Mouse (Mus musculus) adrenal gland, postnatal 10 days (tissue): ENCODE measurements around the gene Pecr. TPM values are rescaled to one million over a fixed set of nuclear protein-coding genes. Genes with fewer than 3 reads are reported as not detected.
"Not testable (repeated sequence)": the region's sequence is repeated elsewhere in the genome, so short reads cannot be mapped to it uniquely, and the experiment has no call there.

Source experiments
- DNase-seq: peaks from one replicate; pipeline ENCODE4 v3.0.0; 2021; ENCODE audit warnings: mixed read lengths
- total RNA-seq, 2 experiments: library from RNA; stranded (reverse); gene quantifications; 2 replicates each; pipeline ENCODE4 v1.2.3; 2021

Pecr gene
- total RNA-seq, 2 experiments from 2014 or later, result 43.4 to 47.0 TPM

DNA sequence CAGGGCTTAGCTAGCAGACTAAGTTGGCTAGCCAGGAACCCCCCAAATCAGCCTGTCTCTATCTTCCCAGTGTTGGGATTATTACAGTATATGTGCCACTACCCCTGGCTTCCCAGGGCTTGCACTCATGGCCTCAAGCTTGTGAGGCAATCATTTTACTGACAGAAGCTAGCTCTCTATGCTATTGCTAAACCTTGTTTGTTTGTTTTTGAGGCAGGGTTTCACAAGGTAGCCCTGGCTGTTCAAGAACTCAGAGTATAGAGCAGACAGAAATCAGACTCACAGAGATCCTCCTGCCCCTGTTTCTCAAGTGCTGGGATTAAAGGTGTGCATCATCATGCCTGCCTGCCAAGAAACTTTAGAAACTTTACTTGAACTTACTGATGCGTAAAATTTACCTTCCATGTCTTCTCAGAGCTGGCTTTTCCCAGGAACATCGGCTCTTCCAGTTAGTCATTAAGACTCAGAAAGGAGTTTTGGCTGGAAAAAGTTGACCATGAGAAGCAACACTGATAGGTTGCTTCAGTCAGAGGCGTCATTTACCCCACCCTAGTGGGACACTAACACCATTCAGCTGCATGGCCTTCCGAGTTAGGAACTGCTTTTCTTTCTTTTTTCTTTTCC lies 4.5 kb upstream of the Pecr start:
- no peak for DNase-seq

DNA sequence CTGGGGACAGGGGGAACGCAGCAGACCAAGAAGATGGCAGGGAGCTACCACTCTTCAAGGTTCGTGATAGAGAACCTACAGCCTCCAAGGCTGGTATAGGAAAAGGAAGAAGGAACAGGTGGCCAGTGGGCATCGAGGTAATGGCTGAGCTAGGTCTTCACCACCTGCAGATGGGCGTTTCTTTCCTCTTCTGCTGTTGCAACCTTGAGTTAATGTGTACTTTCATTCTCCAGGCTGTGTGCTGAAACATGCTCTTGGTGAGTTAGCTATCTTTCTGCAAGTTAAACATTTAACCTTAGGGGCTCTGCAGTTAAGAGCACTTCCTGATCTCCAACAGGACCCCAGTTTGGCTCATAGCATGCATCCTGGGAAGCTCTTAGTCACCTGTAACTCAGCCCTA lies 3.8 kb upstream of the Pecr start:
- DNase-seq, result no peak

DNA sequence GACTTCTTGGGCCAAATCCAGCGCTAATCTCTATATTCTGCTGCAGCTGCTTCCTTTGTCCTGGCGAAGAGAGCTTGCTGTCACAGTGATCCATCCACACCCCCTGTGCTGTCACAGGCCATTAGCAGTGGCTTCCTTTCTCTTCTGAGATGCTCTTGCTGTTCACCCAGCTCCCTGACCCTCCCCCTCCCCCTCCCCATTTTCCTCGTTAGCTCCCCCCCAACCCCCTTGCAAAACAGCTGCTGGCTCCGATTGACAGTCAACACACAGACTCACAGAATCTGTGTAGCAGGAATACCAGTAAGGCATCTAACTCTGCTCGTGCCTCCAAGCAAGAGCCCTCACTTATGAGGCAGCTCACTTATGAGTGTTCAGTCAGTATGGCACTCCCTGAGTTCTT lies 2.8 kb upstream of the Pecr start:
- DNase-seq, result no peak

DNA sequence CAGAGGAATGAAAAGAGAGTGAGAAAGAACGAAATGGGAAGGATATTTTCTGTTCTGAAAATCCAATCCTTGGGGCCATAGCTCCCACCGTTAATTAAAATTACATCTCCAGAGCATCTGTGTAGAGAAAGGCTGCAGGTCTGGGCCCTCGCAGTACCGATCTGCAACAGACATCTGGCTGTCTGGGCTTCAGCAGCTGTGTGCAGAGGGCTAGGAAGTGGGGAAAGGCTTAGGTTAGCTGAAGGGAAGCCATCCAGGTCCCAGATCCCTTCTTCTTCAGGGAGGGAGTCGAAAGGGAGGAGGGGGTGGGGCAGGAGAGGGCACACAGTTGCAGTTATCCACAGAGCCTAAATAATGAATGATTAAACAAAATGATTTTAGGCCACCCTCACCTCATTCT lies 425 bp upstream of the Pecr start:
- no peak for DNase-seq

DNA sequence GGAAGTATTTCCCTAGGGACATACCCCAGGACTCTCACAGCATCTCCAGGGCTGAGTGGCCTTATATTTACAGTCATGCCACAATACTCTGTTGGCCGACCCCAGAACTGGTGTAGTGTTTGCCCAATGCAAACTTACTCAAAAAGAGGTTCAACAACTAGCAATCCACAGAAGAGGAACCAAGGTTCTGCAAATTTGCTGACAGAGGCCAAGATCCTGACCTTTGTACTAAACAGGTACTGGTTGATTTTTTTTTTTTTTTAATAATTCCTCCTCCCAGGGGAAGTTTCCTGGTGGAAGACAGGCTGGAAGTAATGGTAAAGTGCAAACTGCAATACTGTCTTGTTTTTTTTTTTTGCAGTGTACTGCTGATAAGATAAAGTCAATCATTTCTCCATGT lies 1.5 kb downstream of the Pecr start:
- DNase-seq, result no peak

DNA sequence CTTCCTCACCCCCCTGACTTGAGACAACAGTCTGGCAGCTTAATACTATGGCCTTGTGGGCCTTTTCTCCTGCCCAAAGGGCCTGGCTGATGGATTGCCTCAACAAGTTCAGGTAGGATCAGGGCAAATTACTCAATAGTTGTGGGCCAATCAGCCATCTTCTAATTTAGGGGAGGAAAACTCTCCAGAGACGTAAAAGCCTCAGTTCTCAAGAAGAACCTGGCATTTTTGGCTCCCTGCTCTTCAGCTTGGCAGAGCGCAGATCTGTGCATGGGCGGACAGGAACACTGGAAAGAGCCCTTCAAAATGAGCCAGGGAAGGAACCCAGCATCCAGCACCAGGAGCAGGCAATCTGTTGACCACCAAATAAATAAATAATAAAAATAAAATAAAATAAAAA lies 6.0 kb downstream of the Pecr start:
- peak; percentile 52 for DNase-seq

GRCm38 (mm10) chr1:72263099-72263498 lies 21.0 kb downstream of the Pecr start:
- DNase-seq, result no peak

DNA sequence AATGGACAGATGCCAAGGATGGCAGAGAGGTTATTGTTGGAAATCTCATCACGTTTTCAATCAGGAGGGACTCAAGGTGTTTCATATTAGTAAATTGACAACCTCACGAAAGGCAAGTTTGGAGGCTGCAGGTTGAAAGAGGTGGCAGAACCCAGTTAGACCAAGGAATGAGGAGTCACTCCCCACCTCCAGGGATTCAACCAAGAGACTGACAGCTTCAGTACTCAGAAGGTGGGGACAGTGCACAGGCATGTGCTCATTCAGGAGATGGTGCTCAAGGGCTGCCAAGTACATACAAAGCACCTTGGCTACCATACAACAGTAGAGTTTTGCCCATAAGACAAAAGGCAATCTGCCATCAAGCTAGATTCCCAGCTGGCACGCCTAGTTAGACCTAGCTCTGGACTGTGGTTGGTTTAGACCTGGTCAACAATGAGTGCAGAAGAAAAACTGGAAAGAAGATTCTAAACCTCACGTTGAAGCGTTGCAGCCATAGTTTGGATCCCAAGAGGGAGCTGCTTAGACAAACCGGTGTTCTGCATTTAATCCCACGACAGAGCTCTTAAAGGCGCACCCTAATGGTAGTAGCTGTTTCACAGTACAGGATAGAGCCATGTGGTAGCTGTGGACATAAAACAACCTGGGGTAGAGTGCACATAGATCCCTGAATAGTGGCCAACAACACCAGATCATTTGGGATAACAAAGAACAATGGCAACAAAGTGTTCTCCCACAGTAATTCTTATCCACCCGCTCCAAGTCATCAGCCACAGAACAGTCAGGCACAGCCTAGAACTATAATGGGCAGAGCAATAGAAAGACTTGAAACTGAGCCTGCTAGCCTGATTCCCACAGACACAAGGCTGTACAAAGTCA lies 27.5 kb downstream of the Pecr start:
- no peak for DNase-seq

- no peak for DNase-seq
Observed at GRCm38 (mm10) chr1:72255854-72256175, 28.3 kb downstream of the Pecr start.

DNA sequence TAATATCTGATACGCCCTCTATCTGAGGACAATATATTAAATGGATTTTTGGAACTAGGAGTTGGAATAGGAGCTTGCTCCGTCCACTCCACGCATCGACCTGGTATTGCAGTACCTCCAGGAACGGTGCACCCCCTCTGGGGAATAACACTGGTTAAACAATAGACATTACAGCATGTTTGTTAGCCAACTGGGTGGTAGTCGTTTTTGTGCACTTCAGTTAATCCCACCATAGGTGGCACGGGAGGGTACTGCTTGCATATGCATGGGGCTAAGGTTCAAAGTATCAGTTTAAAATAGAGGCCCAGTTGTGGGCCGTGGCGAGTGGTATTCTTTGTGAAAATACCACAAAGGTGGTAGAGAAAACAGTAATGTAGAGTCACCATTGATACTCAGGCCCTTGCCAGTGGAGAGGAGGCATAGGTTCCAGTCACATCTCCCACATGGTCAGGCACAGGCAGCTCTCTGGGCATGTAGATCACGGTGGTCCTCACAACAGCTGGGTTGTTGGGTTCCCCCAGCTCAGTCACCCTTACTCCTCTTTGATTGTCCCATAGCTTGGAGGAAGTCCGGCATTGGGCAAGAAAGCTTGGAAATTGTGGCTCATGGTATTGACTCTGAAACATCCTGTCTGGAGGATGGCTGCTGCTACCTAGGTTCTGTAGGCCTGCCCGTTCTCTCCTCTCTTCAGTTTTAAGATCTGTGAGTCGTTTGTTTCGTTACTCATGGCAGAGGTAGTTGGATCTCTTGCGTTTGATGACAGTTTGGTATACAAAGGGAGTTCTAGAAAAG lies 28.9 kb downstream of the Pecr start:
- DNase-seq, result peak; percentile 59

DNA sequence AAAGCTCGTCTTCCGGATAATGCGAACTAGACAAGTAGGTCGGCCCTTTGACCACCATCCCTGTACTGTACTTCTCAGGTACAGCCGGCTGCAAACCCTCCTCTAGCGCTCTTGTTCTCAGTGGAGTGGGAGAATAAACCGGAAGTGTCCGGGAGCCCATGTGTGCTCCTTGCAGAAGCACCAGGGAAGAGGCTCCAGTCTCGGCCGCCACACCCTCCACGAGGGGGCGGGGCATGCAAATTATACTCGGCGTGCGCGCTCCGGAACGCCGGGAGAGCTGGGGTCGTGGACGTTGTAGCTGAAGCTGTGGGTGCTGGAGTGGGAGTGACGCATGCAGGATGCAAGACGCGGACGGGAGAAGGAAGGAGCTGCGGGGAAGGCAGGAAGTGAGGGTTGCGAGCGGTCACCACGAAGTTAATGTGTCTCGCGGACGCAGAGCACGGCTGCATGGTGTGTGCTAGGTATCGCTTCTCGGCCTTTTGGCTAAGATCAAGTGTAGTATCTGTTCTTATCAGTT lies 29.5 kb downstream of the Pecr start:
- peak; percentile 95 for DNase-seq

- peak; percentile 22 for DNase-seq
Observed at GRCm38 (mm10) chr1:72253881-72254491, 30.1 kb downstream of the Pecr start.

DNA sequence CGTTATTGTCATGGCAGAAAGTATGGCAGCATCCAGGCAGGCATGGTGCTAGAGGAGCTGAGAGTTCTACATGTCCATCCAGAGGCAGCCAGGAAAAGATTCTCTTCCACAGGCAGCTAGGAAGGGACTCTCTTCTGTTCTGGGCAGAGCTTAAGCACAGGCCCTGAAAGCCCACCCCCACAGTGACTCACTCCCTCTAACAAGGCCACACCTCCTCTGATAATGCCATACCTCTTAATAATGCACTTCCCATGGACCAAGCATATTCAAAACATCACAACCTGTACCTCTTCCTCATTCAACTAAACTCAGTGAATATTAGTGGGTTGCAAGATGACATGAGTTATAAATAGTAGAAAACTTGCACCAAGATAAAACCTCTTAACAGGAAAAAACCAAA lies 32.3 kb downstream of the Pecr start:
- no peak for DNase-seq

- not testable (repeated sequence) for DNase-seq
Observed at GRCm38 (mm10) chr1:72248226-72248737, 35.8 kb downstream of the Pecr start.

DNA sequence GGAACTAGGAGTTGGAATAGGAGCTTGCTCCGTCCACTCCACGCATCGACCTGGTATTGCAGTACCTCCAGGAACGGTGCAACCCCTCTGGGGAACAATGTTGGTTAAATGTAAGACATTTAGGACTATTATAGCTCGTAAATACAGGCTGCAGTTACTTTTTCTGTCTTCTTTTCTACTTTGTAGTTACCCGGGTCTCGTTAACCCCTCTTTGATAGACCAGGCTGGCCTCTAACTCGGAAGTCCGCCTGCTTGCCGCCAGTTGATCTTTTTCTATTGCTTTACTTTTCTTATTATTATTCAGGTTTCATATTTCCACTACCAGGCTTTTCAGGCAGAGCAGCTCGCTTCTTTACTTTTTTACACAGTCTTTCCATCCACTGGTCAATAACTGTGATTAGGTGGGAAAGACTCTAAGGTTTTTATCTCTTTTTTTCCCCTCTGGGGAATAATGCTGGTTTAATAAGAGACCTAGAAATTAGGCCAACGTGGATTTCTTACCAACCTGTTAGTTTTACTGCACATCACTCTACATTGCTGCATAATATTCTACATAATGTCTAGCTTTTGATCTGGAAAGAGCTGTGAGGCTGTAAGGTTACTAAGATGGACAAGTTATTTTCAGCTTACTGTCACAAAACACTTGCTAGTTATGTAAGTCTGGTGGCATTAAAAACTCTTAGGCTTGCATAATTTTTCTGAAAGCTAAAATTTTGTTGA lies 39.6 kb downstream of the Pecr start:
- peak; percentile 34 for DNase-seq

- DNase-seq, result peak; percentile 97
Observed at GRCm38 (mm10) chr1:72243656-72244316, 40.3 kb downstream of the Pecr start.

- DNase-seq, result no peak
Observed at GRCm38 (mm10) chr1:72242581-72243143, 41.5 kb downstream of the Pecr start.

DNA sequence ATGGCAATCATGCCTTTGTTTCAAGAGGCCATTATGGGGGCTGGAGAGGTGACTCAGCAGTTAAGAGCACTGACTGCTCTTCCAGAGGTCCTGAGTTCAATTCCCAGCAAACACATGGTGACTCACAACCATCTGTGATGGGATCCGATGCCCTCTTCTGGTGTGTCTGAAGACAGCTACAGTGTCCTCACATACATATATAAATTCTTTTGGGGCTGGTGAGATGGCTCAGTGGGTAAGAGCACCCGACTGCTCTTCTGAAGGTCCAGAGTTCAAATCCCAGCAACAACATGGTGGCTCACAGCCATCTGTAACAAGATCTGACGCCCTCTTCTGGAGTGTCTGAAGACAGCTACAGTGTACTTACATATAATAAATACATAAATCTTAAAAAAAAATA lies 45.0 kb downstream of the Pecr start:
- DNase-seq, result not testable (repeated sequence)

- no peak for DNase-seq
Observed at GRCm38 (mm10) chr1:72238016-72238580, 46.0 kb downstream of the Pecr start.
